Mouse (Mus musculus) urinary bladder, adult 2 months (tissue): ENCODE results near the gene Slc6a1. TPM values are rescaled to one million over a fixed set of nuclear protein-coding genes. Genes with fewer than 3 reads are reported as not detected.
A peak's percentile ranks its signal among the peaks of the same experiment; 100 is the strongest.
"Not testable (repeated sequence)": the region's sequence is repeated elsewhere in the genome, so short reads cannot be mapped to it uniquely, and the experiment has no call there.

ENCODE experiments used
- DNase-seq: peaks from one replicate; pipeline ENCODE4 v3.0.0; 2022; ENCODE audit warnings: low spot score
- polyA plus RNA-seq: library from polyadenylated mRNA; depleted of rRNA; stranded (reverse); fragments of >200 nt; gene quantifications from 2 replicates; pipeline ENCODE4 v1.2.3, GENCODE M21; 2012

Slc6a1 gene
- polyA plus RNA-seq, 1 experiment, result 0.06 TPM

GRCm38 (mm10) chr6:114290184-114290583 is 7.7 kb downstream of the Slc6a1 start:
- no peak for DNase-seq

- no peak for DNase-seq
Measured at GRCm38 (mm10) chr6:114290929-114291328, 8.5 kb downstream of the Slc6a1 start.

- no peak for DNase-seq
Measured at GRCm38 (mm10) chr6:114291396-114291795, 9.0 kb downstream of the Slc6a1 start.

GRCm38 (mm10) chr6:114293511-114293910 is 11.1 kb downstream of the Slc6a1 start:
- no peak for DNase-seq

- DNase-seq, result no peak
Measured at GRCm38 (mm10) chr6:114295086-114295485, 12.7 kb downstream of the Slc6a1 start.

GRCm38 (mm10) chr6:114297260-114298002 is 15.0 kb downstream of the Slc6a1 start:
- DNase-seq, result no peak

GRCm38 (mm10) chr6:114299699-114300098 is 17.3 kb downstream of the Slc6a1 start:
- DNase-seq, result no peak

GRCm38 (mm10) chr6:114300737-114301136 is 18.3 kb downstream of the Slc6a1 start:
- no peak for DNase-seq

- DNase-seq, result no peak
Measured at GRCm38 (mm10) chr6:114304668-114305067, 22.2 kb downstream of the Slc6a1 start.

- no peak for DNase-seq
Measured at GRCm38 (mm10) chr6:114320511-114320910, 38.1 kb downstream of the Slc6a1 start.

GRCm38 (mm10) chr6:114321146-114321545 is 38.7 kb downstream of the Slc6a1 start:
- DNase-seq, result no peak

GRCm38 (mm10) chr6:114322914-114323313 is 40.5 kb downstream of the Slc6a1 start:
- no peak for DNase-seq

- DNase-seq, result no peak
Measured at GRCm38 (mm10) chr6:114324808-114325207, 42.4 kb downstream of the Slc6a1 start.

GRCm38 (mm10) chr6:114329597-114330470 is 47.4 kb downstream of the Slc6a1 start:
- DNase-seq, result no peak

- no peak for DNase-seq
Measured at GRCm38 (mm10) chr6:114331926-114332325, 49.5 kb downstream of the Slc6a1 start.

GRCm38 (mm10) chr6:114336128-114336943 is 53.9 kb downstream of the Slc6a1 start:
- DNase-seq, result no peak

GRCm38 (mm10) chr6:114336944-114337215 is 54.4 kb downstream of the Slc6a1 start:
- DNase-seq, result no peak

GRCm38 (mm10) chr6:114341381-114341780 is 58.9 kb downstream of the Slc6a1 start:
- DNase-seq, result not testable (repeated sequence)

GRCm38 (mm10) chr6:114343740-114344139 is 61.3 kb downstream of the Slc6a1 start:
- no peak for DNase-seq

- peak; percentile 35 for DNase-seq
Measured at GRCm38 (mm10) chr6:114345156-114345555, 62.7 kb downstream of the Slc6a1 start.

- no peak for DNase-seq
Measured at GRCm38 (mm10) chr6:114347831-114348754, 65.7 kb downstream of the Slc6a1 start.
